Mouse (Mus musculus): ENCODE results near the gene Hibadh.

DNA sequence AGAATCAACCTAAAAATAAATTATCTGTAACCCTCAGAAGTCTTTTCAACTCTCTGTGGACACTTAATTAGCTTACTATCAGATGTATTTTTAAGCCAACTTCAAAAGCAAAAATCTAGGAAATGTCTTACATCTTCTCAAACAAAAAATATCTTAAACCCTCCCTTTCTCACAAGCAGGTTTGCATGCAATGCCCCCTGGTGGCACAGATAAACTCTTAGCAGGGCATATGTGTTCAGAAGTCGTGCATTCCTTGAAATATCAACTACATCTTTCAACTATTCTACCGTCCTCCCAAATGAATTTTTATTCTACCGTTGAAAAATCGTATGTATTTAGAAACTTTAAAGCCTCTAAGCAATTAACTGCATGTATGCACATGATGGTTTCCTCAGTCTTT is 39.1 kb downstream of the Hibadh start:
- TF ChIP-seq CTCF (IDR thresholded peaks at IDR 0.05; ENCODE audit: low read depth) (peak; percentile 86), EP300 (optimal IDR thresholded peaks at IDR 0.05) (no peak)

Data from stomach, postnatal 0 days (tissue).